Mouse (Mus musculus): ENCODE results near the gene Cd180.
"Not testable (repeated sequence)": the region's sequence is repeated elsewhere in the genome, so short reads cannot be mapped to it uniquely, and the experiment has no call there.

The Cd180 gene

GRCm38 (mm10) chr13:102693341-102693801 is at the start of gene Cd180:
TSS of gene Cd180 (plus strand) at chr13:102693558.
- DNase-seq, result peak in 1 of 2 experiments; percentile 18

GRCm38 (mm10) chr13:102644344-102644743 is 49.0 kb upstream of the Cd180 start:
- DNase-seq, result no peak

- DNase-seq, result peak; percentile 35 to 66
Measured at GRCm38 (mm10) chr13:102644789-102645551, 48.4 kb upstream of the Cd180 start.

GRCm38 (mm10) chr13:102646271-102646771 is 47.0 kb upstream of the Cd180 start:
- peak; percentile 19 to 53 for DNase-seq

- DNase-seq, result no peak
Measured at GRCm38 (mm10) chr13:102647511-102647910, 45.8 kb upstream of the Cd180 start.

GRCm38 (mm10) chr13:102652303-102652889 is 41.0 kb upstream of the Cd180 start:
- DNase-seq, result no peak

- no peak for DNase-seq
Measured at GRCm38 (mm10) chr13:102655071-102655570, 38.2 kb upstream of the Cd180 start.

- peak in 1 of 2 experiments; percentile 40 for DNase-seq
Measured at GRCm38 (mm10) chr13:102656153-102656690, 37.1 kb upstream of the Cd180 start.

GRCm38 (mm10) chr13:102658223-102658839 is 35.0 kb upstream of the Cd180 start:
- peak; percentile 52 to 66 for DNase-seq

GRCm38 (mm10) chr13:102664041-102664440 is 29.3 kb upstream of the Cd180 start:
- no peak for DNase-seq

- peak; percentile 43 to 47 for DNase-seq
Measured at GRCm38 (mm10) chr13:102664843-102665587, 28.3 kb upstream of the Cd180 start.

GRCm38 (mm10) chr13:102665588-102666232 is 27.6 kb upstream of the Cd180 start:
- no peak for DNase-seq

GRCm38 (mm10) chr13:102666233-102666614 is 27.1 kb upstream of the Cd180 start:
- DNase-seq, result no peak

- no peak for DNase-seq
Measured at GRCm38 (mm10) chr13:102666731-102667130, 26.6 kb upstream of the Cd180 start.

GRCm38 (mm10) chr13:102667401-102667800 is 26.0 kb upstream of the Cd180 start:
- DNase-seq, result no peak

- no peak for DNase-seq
Measured at GRCm38 (mm10) chr13:102667842-102668241, 25.5 kb upstream of the Cd180 start.

- DNase-seq, result no peak
Measured at GRCm38 (mm10) chr13:102668933-102669332, 24.4 kb upstream of the Cd180 start.

- peak in 1 of 2 experiments; percentile 62 for DNase-seq
Measured at GRCm38 (mm10) chr13:102669522-102670256, 23.7 kb upstream of the Cd180 start.

- no peak for DNase-seq
Measured at GRCm38 (mm10) chr13:102670503-102670902, 22.9 kb upstream of the Cd180 start.

GRCm38 (mm10) chr13:102674083-102674482 is 19.3 kb upstream of the Cd180 start:
- no peak for DNase-seq

- DNase-seq, result not testable (repeated sequence)
Measured at GRCm38 (mm10) chr13:102677602-102678001, 15.8 kb upstream of the Cd180 start.

All from lung, adult 18-20 months (tissue).